Mouse (Mus musculus): ENCODE results near the gene Gadd45a. TPM values are rescaled to one million over a fixed set of nuclear protein-coding genes. Genes with fewer than 3 reads are reported as not detected.
"Not testable (repeated sequence)": the region's sequence is repeated elsewhere in the genome, so short reads cannot be mapped to it uniquely, and the experiment has no call there.

The Gadd45a gene
- total RNA-seq, 1 experiment from 2014 or later: 36.1 TPM

DNA sequence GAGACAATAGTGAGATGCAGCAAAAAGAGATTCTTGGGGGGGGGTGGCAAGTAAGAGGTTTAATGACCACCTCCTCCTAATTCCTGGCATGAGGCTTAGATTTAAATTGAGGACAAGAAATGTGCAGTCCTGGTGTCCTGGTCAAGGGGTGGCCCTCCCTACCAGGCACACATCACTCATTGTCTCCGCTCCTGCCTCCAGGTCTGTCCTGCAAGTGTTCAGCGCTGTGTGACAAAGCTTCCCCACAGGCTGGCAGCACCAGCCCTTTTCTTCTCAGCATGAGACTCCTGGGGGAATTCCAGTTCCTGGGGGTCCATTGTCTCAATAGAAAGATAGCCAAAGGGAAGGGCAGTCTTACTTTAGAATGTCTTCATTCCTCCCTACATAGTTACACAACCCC lies 6.8 kb downstream of the Gadd45a start:
- no peak for ATAC-seq (replicated peaks in 1 of 2; ENCODE audit: insufficient read depth in 1 of 2, low FRiP score in 2 of 2, low TSS enrichment in 1 of 2, low read depth in 1 of 2, poor library complexity in 2 of 2, severe bottlenecking in 2 of 2)

DNA sequence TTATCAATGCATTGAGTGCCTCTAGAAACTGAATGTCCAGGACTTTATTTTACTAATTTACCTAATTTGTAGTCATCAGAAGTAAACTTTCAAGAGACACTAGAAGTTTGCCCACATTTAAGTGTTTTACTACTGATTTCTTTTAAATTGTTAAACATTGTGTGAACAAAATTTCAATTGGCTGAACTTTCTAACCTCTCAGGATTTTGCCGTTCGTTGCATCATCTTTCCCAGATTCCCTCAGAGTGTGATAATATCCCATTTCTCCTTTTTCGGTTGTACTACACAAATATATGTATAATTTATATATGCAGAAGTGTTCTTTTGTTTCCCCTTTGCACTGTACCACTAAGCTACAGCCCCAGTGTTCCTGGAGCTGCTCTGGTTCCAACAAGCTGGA lies 7.3 kb downstream of the Gadd45a start:
- no peak for ATAC-seq (replicated peaks in 1 of 2; ENCODE audit: insufficient read depth in 1 of 2, low FRiP score in 2 of 2, low TSS enrichment in 1 of 2, low read depth in 1 of 2, poor library complexity in 2 of 2, severe bottlenecking in 2 of 2)

DNA sequence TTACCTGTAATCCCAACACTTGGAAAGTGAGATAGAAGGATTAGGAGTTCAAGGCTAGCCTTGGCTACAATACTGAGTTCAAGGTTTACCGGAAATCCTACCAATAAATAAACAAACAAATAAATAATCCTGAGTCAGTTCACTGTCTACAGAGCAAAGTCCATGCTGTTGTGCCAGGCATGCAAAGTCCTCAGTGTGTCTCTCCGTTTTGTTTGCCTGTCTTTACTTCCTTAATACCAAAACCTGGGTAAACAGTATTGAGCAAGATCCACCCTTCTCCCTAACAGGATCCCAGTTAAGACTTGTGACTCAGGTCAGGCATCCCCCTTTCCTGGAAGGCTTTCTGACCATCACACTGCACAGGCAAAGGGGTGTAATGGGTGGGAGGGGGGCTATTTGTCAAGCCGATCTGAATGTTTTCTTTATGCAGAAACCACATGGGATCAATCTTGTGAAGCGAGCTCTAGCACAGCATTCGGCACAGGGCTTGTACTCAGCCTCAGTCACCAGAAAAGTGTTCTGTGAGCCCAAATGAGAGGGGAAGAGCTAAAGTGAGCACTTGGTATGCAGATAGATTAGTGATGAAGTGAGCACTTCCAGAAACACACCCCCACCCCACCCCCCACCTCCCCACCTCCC lies 7.8 kb downstream of the Gadd45a start:
- ATAC-seq (replicated peaks in 1 of 2; ENCODE audit: insufficient read depth in 1 of 2, low FRiP score in 2 of 2, low TSS enrichment in 1 of 2, low read depth in 1 of 2, poor library complexity in 2 of 2, severe bottlenecking in 2 of 2): no peak

DNA sequence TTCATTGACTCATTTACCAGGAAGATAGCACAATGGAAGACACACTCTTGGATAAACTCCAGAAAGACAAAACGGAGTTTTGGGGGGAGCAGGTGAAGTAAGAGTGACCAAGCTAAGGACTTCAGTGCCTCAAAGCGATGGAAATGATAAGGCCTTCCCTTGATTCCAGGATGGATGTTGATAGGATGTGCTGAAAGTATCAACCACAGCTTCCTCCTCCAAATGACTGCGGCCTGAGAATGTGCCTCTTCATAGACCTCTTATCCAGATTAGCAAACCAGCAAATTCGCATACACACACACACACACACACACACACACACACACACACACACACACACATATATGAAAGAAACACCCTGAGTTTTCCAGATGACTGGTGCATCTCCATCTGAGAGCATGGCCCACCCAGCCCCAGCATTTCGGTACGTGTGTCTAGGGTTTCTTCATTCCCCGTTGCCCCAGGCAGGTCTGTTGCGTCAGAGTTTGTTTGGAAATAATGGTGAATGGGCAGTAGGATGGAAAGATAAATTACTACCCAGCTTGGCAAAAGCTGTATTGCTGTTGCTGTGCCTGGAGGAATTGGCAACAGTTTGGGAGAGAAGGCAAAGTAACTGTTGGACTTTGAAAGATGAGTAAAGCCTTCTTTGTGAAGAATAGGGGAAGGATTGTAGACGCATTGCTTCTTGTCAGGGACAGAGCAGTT lies 9.7 kb downstream of the Gadd45a start:
- peak in 1 of 2 experiments; percentile 65; a peak in 1 of 4 replicates for ATAC-seq (replicated peaks in 1 of 2; ENCODE audit: insufficient read depth in 1 of 2, low FRiP score in 2 of 2, low TSS enrichment in 1 of 2, low read depth in 1 of 2, poor library complexity in 2 of 2, severe bottlenecking in 2 of 2)

DNA sequence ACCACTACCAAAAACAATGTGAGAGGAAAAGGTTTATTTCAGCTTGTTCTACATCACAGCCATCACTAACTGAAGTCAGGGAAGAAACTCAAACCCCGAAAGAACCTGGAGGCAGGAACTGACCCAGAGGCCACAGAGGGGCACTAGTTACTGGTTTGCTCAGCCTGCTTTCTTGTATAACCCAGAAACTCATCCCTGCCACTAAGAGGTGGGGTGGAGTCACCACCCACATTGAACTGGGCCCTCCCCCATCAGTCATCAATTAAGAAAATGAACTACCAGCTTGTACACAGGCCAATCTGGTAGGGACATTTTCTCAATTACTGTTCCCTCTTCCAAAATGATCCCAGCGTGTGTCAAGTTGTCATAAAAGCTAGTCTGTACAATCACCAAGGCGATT lies 10.6 kb downstream of the Gadd45a start:
- no peak for ATAC-seq (replicated peaks in 1 of 2; ENCODE audit: insufficient read depth in 1 of 2, low FRiP score in 2 of 2, low TSS enrichment in 1 of 2, low read depth in 1 of 2, poor library complexity in 2 of 2, severe bottlenecking in 2 of 2)

DNA sequence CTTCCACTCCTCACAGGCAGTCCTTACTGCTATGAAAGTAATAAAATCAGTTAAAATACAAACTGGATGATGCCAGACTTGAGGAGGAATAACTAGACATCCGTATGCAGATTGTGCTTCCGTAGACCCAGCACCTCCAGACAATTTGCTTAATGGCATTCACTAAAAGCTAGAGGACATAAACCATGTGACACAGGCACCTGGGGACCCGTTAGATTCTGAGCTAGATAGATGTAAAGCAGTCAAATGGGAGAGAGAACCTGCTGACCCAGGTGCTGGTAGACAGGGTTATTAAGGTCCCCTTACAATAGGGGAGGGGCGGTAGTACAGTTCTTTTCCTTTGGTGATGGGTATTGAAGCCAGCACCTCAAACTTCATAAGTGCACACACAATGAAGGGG lies 13.5 kb downstream of the Gadd45a start:
- no peak for ATAC-seq (replicated peaks in 1 of 2; ENCODE audit: insufficient read depth in 1 of 2, low FRiP score in 2 of 2, low TSS enrichment in 1 of 2, low read depth in 1 of 2, poor library complexity in 2 of 2, severe bottlenecking in 2 of 2)

DNA sequence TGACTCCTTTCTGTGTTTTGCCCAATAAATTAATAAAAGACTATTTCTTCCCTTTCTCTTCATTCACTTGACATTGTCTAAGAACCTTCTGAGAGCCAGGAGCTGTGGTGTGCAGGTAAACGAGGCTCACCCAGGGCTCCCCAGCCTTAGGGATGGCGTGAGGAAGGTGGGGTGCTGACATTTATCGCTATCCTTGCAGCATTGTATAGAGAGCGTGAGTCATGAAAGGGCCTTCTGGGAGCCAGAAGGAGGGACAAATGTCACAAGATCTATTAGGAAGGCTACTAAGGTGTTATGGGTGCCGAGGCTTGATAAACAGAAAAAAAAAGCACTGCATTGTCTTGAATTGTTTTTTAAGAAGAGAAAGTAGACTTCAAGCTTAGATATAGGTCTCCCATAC lies 15.9 kb downstream of the Gadd45a start:
- no peak for ATAC-seq (replicated peaks in 1 of 2; ENCODE audit: insufficient read depth in 1 of 2, low FRiP score in 2 of 2, low TSS enrichment in 1 of 2, low read depth in 1 of 2, poor library complexity in 2 of 2, severe bottlenecking in 2 of 2)

DNA sequence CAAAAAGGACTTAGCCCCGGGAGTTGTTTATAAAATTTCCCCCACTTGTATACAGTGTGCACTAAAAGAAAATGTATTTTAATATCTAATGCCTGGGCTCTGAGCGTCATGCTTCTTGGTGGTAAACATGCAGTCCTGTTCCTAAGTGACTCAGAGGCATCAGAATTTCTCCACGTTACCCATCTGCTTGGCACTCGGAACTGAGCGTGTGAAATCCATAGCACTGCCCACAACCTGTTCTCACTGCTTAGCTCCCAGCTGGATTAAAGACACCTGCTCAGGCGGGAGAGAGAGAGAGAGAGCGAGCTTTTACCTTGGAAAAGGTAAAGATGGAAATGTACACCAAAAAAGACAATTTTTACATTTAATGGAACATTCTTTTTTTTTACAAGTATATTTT lies 18.3 kb downstream of the Gadd45a start:
- ATAC-seq (replicated peaks in 1 of 2; ENCODE audit: insufficient read depth in 1 of 2, low FRiP score in 2 of 2, low TSS enrichment in 1 of 2, low read depth in 1 of 2, poor library complexity in 2 of 2, severe bottlenecking in 2 of 2): not testable (repeated sequence)

DNA sequence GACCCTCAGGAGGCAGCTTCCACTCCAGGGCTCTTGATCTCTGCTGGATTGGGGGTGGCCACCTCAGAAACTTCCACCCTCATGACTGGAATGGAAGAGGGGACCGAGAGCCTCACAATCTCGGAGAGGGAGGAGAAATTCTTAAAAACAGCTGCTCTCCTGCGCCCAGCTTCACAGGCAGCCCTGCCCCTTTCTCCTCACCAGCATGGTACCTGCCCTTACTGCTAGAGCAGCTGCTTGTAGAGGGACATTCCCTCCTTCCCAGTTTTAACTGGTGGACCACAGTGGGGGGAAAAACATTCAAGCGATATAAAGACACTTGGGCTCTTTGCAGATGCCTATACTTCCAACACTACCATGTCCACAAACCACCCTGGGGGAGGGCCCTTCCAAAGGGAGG lies 18.9 kb downstream of the Gadd45a start:
- no peak for ATAC-seq (replicated peaks in 1 of 2; ENCODE audit: insufficient read depth in 1 of 2, low FRiP score in 2 of 2, low TSS enrichment in 1 of 2, low read depth in 1 of 2, poor library complexity in 2 of 2, severe bottlenecking in 2 of 2)

DNA sequence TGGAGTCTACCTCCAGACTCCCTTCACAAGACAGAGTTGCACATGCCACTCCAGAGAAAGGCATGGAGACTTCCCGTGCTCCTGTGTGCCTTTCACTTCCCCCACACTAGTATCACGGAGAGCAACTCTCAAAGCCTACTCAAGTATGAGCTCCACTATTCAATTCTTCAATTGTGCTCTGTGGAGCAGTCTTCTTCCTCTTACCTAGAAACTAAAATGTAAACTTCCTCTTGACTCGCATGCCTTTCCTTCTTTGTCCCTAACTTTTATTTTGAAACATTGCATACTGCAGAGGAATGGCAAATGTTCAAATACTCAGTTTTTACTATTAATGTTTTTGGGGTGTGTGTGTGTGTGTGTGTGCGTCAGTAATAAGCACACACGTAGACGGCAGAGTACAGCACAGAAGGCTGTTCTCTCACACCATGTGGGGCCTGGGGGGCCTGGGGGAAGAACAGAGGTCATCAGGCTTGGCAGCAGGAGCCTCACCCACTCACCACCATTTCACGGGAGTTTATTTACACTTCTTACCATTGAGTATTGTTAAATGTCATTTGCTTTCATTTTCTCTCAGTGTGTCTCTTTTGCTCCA lies 20.6 kb downstream of the Gadd45a start:
- ATAC-seq (replicated peaks in 1 of 2; ENCODE audit: insufficient read depth in 1 of 2, low FRiP score in 2 of 2, low TSS enrichment in 1 of 2, low read depth in 1 of 2, poor library complexity in 2 of 2, severe bottlenecking in 2 of 2): no peak

DNA sequence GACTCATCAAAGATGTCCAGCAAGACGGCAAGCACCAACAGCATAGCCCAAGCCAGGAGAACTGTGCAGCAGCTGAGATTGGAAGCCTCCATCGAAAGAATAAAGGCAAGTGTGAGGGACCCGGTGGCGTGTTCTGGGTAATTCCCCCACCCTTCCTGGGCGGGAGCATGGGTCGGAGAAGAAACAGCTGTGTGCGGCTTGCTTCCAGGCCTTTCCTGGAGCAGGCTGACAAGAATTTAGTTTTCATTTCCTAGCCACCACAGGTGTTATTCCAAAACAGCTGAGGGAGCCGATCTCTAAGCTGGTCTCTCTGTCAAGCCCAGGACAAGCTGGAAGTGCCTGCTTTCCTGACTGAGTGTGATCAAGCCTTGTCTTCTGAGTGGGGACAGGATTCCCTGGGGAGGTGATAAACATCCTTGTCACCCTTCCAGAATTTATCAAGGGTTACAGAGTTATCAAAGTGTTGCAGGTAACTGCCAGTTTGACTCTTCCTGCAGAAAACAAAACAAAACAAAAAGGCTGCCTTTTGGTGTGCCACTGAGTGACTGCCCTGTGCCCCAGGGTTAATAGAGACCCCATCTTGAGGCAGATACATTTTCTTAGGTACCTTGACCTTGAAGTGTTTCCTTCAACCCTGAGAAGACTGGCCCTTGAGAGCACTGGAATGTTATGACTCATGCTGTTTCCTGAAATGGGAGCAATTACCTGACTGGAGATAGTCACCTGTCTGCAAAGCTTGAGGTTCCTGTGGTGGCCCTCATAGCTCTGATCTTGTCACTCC lies 21.3 kb downstream of the Gadd45a start:
- ATAC-seq (replicated peaks in 1 of 2; ENCODE audit: insufficient read depth in 1 of 2, low FRiP score in 2 of 2, low TSS enrichment in 1 of 2, low read depth in 1 of 2, poor library complexity in 2 of 2, severe bottlenecking in 2 of 2): no peak

DNA sequence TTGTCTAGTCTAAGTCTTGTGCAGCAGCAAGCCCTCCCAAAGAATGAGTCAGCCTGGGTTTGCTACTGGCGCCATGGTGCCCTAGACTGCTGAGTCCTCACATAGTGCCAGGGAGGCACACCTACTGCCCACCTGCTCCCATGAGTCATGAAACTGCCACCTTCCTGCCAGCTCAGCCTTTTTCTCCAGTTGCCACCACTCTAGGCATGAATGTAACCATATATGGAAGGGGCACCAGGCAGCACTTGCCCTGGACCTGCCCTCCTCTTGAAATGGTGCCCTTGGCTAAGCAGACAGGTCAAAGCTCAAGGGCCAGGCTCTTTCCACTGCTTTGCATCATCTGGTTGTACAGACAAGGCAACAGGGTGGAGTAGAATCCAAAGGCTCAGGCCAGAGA lies 22.6 kb downstream of the Gadd45a start:
- ATAC-seq (replicated peaks in 1 of 2; ENCODE audit: insufficient read depth in 1 of 2, low FRiP score in 2 of 2, low TSS enrichment in 1 of 2, low read depth in 1 of 2, poor library complexity in 2 of 2, severe bottlenecking in 2 of 2): no peak

DNA sequence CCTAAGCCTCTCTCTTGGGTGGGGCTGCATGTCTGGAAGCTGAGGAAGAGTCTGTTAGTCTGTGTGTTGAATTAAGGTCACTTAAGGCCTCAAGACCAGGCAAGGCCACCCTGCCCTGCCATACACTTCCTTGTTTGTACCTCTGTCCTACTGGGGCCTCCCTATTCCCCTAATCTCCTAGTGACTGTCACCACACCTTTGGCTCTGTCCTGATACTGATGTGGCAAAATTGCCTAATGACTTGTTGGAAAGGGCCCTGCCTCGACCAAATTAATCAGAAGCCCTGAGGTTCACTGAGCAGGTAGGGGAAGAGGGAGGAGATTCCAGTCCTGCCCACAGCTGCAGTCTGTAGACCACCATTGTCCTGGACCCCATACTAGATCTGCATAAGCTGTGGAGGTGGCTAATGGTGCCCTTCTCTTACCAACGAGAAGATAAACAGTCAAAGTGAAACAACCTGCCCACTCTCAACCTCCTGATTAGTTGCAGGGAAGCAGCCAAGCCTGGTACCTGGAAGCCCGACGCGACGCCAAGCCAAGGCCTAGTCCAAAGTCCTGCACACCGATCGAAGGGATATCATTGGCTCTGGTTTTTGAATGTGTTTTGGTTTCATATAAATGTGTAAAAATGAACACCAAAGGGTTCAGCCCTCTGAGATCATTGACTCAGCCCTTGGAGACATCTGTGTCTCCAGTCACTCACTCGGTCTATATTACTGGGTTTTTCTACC lies 23.1 kb downstream of the Gadd45a start:
- peak in 1 of 2 experiments; percentile 30; a peak in 1 of 4 replicates for ATAC-seq (replicated peaks in 1 of 2; ENCODE audit: insufficient read depth in 1 of 2, low FRiP score in 2 of 2, low TSS enrichment in 1 of 2, low read depth in 1 of 2, poor library complexity in 2 of 2, severe bottlenecking in 2 of 2)

DNA sequence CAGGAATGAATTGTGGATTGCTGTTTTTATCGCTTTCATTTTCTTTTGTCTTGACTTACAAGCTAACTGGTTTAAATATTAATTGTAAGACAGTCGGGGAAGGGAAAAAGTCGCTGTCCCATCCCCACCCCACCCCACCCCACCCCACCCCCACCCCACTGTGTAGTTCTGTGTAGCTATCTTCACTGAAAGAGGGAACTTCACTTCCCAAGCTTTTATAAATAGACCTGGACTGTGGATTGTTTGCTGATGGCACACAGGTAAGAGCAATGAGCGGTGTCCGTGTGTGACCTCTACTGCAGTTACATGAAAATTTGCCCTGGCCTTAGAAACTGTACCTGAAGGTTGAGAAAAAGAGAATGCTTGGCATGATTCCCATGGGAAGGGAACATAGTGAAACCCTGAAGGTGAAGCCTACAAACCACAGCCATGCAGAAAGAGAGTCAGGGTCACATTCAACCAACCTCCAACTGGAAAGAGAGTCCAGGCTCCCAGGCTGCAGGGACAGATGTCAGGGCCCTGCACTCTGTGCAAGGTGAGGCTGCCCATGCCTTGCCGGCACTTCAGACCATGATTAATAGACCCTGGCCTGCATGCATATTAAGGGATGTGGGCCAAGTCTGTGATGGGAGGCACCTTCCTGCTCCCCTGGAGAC lies 23.8 kb downstream of the Gadd45a start:
- ATAC-seq (replicated peaks in 1 of 2; ENCODE audit: insufficient read depth in 1 of 2, low FRiP score in 2 of 2, low TSS enrichment in 1 of 2, low read depth in 1 of 2, poor library complexity in 2 of 2, severe bottlenecking in 2 of 2): no peak

DNA sequence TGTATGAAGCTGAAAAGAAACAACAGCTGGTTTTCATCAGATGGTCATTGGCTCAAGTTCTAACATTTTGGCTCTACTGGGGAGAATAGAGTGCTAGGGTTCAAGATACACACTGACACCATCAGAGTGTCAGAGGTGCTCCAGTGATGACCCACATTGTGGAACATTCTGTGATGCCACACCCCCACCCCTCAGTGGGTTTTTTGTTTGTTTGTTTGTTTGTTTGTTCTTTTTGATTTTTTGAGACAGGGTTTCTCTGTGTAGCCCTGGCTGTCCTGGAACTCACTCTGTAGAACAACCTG lies 26.1 kb downstream of the Gadd45a start:
- ATAC-seq (replicated peaks in 1 of 2; ENCODE audit: insufficient read depth in 1 of 2, low FRiP score in 2 of 2, low TSS enrichment in 1 of 2, low read depth in 1 of 2, poor library complexity in 2 of 2, severe bottlenecking in 2 of 2): no peak

DNA sequence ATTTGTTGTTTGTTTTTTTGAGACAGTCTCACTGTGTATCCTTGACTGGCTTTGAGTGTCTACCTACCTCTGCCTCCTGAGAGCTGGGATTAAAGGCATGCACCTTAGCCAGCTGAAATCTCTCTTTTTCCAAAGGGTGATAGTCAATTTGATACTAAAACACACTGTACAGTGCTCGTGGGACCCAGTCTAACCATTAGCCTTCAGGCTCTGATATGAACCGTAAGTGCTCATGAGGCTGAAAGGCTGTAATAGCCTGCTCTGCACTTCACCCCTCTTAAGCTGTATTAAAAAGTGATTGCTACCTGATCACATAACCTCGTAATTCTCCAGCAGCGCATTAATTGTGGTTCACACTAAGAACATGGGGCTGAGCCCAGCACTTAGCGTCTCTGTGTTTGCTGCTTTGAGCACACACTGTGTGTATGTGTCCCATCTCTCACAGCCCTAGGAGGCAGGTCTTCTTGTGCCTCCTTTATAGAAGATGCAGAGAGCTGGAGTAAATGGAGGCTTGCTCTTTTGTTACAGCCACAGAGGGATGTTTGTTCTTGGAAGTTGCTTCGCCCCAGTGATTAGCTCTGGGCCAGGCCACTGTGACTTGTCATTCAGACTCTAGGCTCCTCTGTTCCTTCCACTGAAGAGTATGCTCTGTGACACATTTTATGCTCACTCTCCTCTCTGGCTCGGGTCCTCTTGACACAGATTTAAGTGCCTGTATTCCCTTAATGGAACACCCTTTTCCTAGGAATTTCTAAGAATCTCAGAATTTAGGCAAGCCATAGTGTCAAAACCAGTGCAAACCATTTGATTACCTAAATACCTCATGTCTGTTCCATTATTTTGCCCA lies 26.7 kb downstream of the Gadd45a start:
- no peak for ATAC-seq (replicated peaks in 1 of 2; ENCODE audit: insufficient read depth in 1 of 2, low FRiP score in 2 of 2, low TSS enrichment in 1 of 2, low read depth in 1 of 2, poor library complexity in 2 of 2, severe bottlenecking in 2 of 2)
